Mouse (Mus musculus) embryo, embryonic 11.5 days (tissue): ENCODE data around the gene Hoxa13.
A peak's percentile ranks its signal among the peaks of the same experiment; 100 is the strongest.

ENCODE experiments used
- DNase-seq: peaks from one replicate; pipeline ENCODE4 v3.0.0-alpha.2; 2012; ENCODE audit warnings: low read depth, low spot score

Hoxa13 gene

DNA sequence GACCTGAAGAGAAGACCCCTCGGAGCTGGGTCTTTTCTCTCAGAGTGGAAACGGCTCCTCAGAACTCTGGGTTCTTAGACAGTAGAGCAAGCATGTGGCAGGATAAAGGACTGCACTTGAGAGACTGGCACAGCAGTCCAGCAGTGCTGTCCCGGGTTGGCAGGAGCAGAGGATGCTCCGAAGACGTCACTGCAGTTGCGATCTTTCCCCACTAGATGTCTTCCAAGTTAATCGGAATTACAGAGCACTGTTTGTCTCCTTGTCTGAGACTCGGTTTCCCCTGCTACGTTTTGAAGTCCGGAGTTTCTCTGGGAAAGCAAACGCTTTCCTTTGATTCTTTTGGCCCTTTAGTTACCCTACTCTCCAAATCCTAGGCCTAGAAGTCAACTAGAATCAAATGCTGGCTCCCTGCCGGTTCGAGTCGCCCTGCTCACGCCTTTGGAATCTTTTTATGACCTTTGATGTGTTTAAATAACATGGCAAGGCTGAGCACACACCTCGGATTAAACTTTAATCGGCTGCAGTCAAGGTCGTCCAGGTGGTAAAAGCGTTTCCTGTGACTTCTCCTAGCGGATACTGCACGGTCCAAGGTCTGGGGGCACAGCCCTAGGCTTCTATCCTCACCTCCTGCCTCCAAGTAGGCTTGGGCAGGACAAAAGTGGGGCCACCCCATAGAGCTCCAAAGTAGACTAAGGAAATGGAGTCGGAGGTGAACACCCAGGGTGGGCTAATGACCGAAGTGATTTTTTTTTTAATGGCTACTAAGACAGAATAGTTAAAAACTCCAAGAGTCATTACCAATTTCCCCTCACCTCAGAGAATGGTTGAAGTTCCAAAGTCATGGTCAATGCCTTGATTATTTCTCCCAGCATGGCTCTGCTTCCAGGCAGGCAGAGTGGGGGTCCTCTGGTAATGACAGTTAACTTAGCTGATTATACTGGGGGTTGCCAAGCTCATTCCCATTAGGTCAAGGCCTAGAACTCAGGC, 10.1 kb upstream of the Hoxa13 start:
- DNase-seq = no peak

DNA sequence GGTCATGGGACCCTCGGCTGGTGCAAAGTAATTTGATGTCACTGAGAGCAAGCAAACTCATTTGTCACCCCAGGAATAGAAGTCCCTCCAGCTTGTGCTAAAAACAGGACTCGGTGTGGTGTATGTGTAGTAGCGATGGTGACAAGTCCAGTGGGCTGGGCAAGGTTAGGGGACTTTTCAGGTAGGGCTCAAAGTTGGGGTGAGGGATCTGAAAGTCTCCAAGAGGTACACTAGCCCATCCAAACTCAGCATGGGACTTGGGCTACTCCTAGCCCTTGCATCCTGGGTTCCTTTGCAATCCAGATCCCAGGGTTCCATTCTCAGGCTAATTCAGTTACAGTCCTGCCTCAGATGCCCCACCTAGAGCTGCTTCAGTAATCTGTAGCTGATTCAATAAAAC, 8.1 kb upstream of the Hoxa13 start:
- no peak for DNase-seq

DNA sequence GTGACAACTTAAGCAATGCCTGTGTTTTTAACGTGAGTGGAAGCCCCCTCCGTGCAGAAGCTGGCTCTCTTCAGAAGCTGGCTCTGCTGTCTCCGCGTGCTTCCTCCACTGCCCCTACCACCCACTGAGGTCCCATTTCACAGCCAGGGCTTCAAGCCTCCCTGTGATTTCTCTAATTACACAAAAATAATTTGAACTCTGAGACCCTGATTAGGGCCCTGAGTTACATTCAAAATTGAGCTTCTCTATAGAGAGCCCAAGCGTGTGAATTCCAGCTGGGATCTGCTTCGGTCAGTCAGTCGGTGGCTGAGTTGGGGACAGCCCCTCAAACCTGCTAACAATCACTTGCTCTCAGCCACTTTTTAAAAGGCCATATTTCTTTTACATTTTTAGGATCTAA, 7.7 kb upstream of the Hoxa13 start:
- DNase-seq = no peak

DNA sequence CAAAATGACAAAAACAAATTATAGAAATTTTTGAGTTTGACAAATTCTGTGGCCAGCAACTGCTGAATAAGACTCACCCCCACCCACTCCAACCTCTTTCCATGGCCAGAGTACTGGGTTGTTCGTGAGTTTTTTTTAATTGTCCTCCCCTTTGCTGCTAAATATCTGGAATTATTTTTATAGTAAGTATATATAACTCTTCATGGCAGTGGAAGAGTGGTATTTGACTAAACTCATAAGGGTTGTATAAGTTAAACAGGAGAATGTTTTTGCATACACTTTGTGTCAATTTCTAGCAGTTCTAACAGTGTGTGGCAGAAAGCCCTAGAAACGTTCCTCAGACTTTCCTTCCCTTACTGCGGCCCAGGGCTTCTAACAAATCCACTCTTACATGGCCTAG, 7.0 kb upstream of the Hoxa13 start:
- no peak for DNase-seq

DNA sequence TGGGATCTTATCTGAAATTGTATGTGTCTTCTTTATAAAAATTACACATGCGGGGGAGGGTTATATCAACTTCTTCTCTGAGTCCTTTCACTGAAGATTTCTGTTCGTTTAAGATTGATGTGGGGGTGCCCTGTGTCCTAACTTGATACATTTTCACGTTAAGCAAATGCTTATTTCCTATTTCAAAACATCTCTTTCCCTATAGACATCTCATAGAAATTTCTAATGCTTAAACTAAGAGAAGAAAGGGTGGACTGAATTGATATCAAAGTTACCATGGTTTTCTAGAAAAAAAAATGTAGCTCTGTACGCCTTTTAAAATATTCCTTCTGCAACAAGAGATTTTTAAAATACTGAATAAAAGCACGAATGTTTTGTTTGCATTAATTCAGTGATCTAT, 6.5 kb upstream of the Hoxa13 start:
- no peak for DNase-seq

DNA sequence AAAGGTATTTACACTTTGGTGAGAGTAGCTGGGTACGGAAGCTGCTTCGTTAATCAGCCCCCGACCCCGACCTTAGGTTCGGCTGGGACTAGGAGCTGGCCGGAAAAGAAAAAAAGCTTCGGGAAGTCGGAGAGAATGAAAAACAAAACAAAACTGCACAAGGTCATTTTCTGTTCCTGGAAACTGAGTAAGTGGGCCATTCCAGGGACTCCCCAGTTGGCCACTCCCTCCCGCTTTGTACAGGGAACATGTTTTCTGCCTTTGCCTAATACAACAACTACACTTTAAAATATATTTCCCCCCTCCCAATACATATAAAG, 5.9 kb upstream of the Hoxa13 start:
- DNase-seq = no peak

DNA sequence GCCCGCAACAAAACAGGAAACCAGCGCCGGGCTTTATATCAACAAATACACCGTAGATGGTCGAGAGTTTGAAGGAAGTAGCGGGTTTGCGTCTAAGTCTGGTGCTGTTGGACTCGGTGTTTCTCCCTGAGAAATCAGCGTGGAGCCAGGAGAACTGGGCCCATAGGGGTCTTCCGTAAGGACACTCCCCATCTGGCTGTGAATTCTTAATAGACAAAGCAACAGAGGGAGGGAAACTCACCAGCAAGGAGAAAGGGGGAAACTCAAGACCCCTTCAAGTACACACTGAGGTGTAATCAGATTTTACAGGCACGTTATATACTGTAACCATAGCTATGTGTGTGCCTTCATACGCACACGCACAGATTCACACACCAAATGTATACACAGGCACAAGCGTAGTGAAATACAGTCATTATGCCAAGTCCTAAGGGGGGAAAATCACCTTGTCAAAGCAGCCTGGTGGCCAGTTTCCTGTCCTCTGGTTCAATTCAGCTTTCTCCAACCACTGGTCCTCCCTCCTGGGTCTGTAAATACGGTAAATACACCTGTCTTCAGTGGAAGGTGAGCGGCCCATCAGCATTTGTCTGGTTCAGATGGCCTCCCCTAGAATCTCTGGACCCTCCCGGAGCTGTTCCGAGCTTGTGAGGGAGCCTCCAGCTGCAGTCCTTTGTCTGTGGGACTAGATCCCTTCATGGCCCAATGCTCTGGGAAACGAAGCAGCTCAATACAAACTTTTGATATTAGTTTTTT, 5.4 kb upstream of the Hoxa13 start:
- DNase-seq = no peak

DNA sequence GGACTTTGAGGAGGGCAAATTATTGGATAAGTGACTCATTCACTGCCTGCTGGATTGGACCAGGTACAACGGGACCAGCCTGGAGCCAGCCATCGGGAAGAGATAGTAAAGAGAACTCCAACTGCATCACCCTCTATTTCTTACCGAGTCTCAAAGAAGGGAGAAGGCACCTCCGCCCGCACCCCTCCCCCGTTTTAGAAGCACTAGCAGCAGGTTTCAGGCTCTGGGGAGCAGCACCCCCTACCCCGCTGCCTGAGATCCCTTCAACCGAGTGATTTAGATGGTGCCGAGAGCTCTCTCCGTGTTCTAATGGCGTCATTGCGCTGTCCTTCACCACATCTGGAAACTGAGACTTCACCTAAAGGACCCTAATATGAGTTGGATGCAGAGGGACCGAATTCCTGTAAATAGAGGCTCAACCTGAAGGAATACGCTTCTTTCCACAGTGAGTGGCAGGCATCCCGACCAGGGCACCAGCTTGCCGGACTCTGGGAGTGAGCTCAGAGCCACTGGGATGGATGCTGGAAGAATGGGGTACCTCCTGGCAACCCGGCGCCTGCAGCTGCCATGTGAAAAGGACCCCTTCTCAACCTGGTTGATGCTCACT, 4.7 kb upstream of the Hoxa13 start:
- DNase-seq = no peak

DNA sequence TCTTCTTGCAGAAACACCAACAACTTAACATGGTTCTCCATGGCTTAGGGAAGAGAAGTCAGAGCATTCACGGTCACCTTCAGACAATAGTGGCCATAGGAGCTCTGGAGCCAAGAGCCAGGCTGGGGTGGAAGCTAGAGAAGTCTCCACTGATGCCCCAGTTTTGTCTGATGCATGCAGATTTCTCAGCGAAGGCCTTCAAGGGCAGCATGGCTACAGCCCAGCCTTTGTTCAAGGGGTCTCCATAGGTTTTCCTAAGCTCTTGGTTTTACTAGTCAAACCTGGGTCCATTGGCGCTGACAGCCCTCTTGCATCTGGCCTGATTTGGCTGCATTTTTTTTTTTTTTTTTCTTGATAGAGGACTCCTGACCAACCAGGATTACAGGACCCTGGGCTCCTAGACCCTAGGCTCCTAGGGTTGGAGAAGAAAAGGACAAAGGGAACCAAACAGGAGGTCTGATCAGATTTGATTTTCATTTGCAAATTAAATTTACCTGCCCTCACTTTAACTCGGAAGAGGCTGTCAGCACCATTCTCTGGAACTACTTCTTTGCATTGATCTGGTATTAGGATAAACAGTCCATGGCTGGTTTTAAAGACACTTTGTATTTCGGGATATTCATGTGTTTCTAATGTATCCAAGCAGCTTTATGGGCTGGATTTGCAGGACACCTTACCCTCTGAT, 3.6 kb upstream of the Hoxa13 start:
- DNase-seq = no peak

DNA sequence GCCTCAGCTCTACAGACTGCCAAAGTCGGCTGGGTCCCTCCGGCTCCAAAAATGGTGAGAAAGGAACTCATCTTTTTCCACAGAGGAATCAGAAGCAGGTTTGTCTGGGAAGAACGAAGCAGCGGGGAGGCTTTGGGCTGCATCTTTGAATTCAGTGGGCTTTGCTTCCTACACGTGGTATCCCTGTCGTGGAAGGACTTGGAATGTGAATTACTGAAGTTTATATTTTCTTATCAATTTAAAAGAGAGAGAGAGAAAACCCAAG, 2.6 kb upstream of the Hoxa13 start:
- DNase-seq = no peak

DNA sequence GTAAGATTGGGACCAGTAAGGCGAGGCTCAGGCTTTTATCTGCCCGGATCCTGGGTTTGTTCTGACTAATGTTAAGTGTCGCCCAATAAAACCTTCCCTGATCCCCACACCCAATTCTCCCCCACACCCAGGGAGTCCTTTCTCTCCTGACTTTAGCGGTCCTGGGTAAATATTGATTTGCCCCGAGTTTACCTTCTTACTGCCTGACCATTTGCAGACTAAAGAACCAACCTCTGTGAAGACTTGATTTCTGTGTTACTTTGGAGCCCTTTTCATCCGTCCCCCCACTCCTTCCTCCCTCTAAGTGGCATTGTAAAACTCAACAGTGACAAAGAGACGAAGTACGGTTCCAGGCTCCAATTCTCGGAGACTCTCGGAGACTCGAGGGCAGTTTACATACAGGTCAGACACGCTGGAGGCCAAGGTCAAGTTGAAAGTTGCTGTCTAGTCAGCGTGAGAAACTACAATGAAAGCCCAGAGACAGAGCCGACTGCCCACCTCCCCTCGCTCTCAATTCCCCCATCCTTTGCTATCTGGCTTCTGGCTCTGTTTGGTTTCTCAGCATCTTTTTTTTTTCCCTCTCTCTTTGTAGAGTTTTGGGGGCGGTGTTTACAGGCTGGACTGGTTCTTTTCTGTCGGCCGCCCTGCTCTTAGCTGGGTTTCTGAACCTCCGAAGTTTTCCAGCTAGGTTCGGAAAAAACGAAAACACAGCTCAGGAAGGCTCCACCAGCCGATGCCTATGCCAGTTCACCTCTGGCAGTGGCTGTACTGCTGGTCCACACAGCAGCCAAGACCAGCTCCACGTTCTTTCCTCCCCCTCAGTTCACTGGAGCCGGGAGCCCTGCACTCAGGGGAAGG, 2.0 kb upstream of the Hoxa13 start:
- DNase-seq = no peak

DNA sequence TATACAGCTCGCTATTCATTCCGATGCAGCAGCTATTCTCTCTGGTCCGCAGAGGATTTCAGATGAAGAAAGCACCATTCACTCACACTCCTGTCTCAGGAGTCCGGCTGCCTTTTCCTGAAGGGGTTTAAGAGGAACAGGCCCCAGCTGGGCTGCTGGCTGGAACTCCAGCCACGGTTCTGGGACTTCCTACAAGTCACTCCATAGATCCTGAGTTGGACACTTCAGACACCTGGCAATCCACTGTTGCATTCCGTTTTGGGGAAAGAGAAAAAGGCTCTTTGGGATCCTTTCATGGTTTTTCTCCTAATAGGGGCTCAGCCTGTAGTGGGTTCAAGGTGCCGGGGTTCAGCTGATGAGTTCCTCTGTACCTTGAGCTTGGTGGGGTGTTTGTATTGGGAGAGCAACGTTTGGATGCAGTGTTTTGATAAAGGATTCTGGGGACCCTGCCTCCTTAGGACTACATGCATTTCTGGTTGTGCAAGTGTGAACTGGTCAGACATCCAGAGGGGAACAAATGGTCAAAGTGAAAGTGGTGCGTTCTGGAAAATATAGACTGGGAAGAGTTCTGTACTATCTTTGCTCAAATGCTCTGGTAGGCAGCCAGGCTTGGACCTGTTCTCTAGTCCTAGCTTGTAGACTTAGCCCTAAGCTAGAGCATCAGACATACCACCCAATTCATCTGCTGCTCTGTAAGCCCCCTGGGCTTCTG, 1.2 kb upstream of the Hoxa13 start:
- no peak for DNase-seq

DNA sequence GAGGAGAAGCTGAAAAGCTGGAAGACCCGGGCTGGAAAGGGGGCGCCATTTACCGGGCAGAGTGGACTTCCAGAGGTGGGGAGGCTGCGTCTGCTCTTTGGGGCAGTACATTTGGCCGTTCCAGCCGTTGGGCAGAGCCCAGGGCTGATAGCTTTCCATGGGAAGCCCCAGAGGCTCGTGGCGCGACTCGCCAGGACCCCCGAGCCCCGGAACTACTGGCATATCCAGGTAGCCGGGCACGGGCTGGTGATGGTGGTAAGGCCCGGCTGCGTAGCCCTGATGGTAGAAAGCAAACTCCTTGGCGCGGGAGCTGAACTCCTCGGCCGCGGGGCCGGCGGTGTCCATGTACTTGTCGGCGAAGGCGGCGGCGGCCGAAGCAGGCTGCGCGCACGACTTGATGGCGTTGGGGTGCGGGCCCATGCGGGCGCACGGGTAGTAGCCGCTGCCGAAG, 844 bp downstream of the Hoxa13 start:
- no peak for DNase-seq

DNA sequence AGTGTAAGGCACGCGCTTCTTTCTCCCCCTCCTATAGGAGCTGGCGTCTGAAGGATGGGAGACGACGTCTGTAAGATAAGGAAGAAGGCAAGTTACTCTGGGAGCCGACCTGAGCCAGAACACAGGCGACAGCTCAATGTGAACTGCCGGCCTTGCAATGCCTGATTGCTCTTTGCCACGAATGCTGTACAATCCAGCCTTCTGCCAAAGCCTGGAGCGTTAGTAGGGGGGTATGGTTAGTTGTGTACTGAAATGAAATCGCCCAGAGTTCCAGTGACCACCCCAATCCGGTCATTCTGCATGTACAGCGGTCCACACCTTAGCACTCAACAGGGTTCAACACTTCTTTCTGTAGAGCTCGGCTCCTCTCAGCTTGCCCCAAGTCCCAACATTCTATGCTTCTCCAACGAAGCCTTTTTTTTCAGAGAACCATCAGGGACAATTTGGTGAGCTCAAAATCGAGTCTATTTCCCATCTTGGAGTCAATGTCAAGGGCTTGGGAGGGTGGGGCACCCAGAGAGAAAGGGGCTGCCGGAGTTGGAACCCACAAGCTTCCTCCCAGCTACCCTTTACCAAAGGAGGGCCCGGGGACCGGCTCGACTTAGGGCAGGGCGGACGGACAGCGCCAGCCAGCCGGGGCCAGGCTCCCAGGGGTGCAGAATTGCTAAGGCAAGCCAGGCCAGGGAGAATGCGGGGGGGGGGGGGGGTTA, 1.4 kb downstream of the Hoxa13 start:
- no peak for DNase-seq

DNA sequence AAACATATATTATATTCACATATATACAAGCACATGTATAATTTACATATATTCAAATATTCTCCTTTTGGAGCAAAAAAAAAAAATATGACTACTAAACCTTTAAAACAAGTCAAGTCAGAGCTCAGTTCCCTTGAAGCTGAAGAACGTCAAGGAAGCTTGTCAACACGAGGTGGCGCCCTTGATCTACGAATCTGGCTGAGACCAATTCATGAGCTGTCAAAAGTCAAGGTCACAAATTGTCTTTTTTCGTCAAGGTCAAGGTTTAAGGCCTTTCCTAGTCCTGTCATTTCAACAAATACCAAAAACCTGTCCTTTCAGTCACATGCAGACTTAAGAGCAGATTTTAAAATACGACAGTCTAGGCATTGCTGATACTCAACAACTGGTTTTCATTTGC, 3.7 kb downstream of the Hoxa13 start:
- peak; percentile 77 for DNase-seq

DNA sequence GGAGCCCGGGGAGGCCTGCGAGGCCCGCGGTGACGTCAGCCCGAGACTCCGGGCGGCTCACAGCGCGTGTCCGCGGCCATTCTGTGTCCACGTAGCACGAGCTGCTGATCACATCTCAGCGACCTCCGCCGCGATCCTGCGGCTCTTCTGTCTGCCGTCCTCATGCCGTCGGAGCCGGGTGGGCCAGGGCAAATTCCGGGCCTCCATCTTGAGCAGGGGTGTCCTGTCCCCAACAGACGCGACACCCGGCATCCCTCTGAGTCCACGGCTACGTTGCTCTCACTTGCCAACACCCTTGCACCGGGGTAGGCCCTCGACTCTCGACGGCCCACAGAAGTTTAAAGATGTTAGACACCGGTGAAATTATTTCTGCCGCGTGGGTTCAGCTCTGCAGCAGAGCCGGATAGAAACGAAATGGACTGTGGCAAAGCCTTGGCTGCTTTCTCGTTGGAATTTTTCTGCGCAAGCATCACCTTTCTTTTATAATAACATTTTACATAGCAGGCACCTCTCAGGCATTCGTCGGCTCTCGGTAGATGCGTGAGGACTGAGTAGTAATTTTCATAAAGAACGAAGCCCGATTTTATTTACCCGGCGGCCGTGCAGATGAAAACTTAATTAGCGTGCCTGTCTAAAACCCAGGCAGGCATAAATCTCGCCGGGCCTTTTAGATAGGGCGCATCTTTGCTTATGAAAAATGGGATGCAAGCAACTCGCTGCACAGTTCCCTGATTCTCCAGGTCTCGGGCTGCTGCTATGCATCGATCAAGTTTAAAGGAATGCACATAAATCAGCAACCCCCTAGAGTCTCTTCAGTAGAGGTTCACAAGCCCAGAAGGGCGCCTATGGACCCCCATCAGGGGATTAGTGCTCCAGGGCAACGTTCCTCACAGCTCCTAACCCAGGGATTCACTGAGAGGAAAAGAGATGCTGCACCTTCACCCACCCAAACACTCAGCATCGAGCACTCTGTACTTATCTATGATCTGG, 6.9 kb downstream of the Hoxa13 start:
- DNase-seq = no peak

DNA sequence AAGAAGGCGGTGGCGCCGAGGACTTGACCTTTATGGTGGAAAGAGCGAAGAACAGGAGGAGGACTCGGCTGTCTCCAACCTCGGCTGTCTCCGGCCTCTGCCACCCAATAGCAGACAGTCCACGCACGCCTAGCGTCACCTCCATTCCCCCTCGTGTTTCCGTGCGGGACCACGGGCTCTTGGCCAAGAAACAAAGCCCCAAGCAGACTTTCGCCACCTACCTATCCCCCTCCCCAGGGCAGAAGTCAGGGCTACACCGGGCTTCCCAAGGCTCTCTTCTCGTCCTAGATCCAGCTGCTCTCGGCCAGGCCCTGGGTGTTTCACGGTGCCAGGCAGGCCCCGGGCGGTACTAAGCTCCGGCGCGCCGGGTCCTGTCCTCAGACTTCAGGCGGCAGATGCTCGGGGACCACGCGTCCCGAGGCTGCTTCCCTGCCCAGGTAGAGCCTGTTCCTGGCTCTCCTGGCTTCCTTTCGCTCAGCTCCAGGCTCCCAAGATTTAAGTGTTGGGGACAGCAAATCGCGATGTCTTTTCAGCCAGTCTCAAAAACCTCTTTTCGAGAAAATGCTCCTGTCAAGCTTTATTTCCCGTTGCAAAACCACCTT, 7.8 kb downstream of the Hoxa13 start:
- DNase-seq = no peak

DNA sequence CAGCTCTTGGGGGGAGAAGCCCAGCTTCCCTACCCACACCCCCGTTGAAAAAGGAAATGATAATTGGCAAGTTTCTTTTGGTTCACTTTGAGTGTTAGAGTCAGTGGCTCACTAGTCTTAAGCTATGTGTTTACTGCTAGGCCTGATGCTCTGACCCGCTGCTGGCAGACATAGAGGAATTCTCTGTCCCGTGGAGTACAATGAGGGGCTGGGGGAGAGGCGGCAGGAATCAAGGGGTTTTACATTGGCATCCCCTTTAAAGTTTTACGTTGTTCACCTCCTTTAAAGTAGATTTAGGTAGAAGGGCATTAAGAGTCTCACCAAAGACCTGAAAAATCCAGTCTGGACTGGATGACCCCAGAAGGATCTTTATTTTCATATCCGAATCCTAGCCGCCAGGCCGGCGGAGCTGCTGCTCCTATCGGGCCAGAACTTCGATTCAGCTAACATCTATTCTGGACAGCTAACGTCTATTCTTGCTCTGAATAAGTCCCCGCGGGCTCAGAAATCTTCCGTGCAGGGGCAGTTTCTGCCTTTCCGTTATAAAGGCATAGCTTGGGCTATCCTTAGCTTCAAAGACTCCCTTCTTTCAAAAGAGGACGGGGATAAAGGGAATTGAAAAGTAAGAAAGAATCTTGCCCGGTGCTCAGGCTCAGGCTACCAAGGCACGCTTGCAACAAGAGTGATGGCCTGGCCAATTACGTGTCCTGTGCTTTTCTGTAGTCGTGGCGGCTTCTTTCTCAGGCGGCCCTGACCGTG, 8.5 kb downstream of the Hoxa13 start:
- no peak for DNase-seq
